7 mouse cellular contexts compared by ENCODE assay signal in genomic region chr10:82909382-82909781, GRCm38 (mm10). TPM values are rescaled to one million over a fixed set of nuclear protein-coding genes. Genes with fewer than 3 reads are reported as not detected.
A peak's percentile ranks its signal among the peaks of the same experiment; 100 is the strongest.
DNase-seq lines count a peak whose midpoint lies in the region; ATAC-seq lines count a peak whose summit lies in the region.

No protein-coding gene starts in this region.

- H3K4me1 ChIP-seq in forebrain, embryonic 12.5 days = peaks cover 5% of the 10 kb centered on the region
- no peaks in the 10 kb centered on the region for H3K4me1 ChIP-seq in hindbrain, embryonic 12.5 days

- 14% methylated on average over 9 of the region's 9 CpGs for WGBS in forebrain, embryonic 12.5 days
- 12% methylated on average over 9 of the region's 9 CpGs for WGBS in hindbrain, embryonic 12.5 days

- peaks cover 11% of the 10 kb centered on the region; the same call in 1 of the 2 replicates for H3K27me3 ChIP-seq in forebrain, embryonic 12.5 days
- H3K27me3 ChIP-seq in hindbrain, embryonic 12.5 days = 0 out of 2 replicates have a peak, but pooled peaks cover 1% of the 10 kb centered on the region

- H3K36me3 ChIP-seq in forebrain, embryonic 12.5 days (replicated peaks) = no peaks in the 10 kb centered on the region
- no peaks in the 10 kb centered on the region for H3K36me3 ChIP-seq in hindbrain, embryonic 12.5 days

- no peak overlapping the region for H3K4me3 ChIP-seq in forebrain, embryonic 12.5 days (replicated peaks)
- no peak overlapping the region for H3K4me3 ChIP-seq in hindbrain, embryonic 12.5 days

- no peak overlapping the region; the same call in 1 of the 2 replicates for H3K9ac ChIP-seq in forebrain, embryonic 12.5 days
- H3K9ac ChIP-seq in hindbrain, embryonic 12.5 days = no peak overlapping the region

- ATAC-seq in forebrain, embryonic 12.5 days (ENCODE audit: low FRiP score) = peak; percentile 39
- peak; percentile 46; the same call in 1 of the 2 replicates for ATAC-seq in hindbrain, embryonic 12.5 days (ENCODE audit: low FRiP score)

- H3K4me2 ChIP-seq in forebrain, embryonic 12.5 days = peak overlapping the region; percentile 38; the same call in 1 of the 2 replicates
- H3K4me2 ChIP-seq in hindbrain, embryonic 12.5 days (replicated peaks) = peak overlapping the region; percentile 24; the same call in 1 of the 2 replicates

- DNase-seq in MEL-GATA-1-ER (ENCODE audit: extremely low read depth, low read depth) = peak; percentile 50
- DNase-seq in c-Kit-positive CD71-positive TER-119-negative erythroid progenitor cells, embryonic 14.5 days (ENCODE audit: low read depth) = peak; percentile 60
- peak; percentile 79 to 83 for DNase-seq in layer of hippocampus, postnatal 10 days (ENCODE audit: low spot score in 2 of 2)
- DNase-seq in lung, postnatal 36 days = peak; percentile 86
- DNase-seq in retina, postnatal 7 days (ENCODE audit: low read depth, low spot score) = peak; percentile 63

- no peaks in the 10 kb centered on the region for H3K9me3 ChIP-seq in forebrain, embryonic 12.5 days
- H3K9me3 ChIP-seq in hindbrain, embryonic 12.5 days (replicated peaks) = no peaks in the 10 kb centered on the region

- H3K27ac ChIP-seq in forebrain, embryonic 12.5 days = no peak overlapping the region
- H3K27ac ChIP-seq in hindbrain, embryonic 12.5 days = no peak overlapping the region

RNA-seq across cellular contexts. Expression of gene Eid3, which starts 43.0 kb away (rescaled TPM):
- 0.90 and 1.2 TPM in 2 replicates for polyA plus RNA-seq in forebrain, embryonic 12.5 days (2016; fragmentation: Nextera tagmentation; extraction: Ambion mirVana)
- 0.53 and 0.59 TPM in 2 replicates for polyA plus RNA-seq in hindbrain, embryonic 12.5 days (2016; fragmentation: Nextera tagmentation; extraction: Ambion mirVana)
- total RNA-seq in layer of hippocampus, postnatal 10 days (2021) = 1 to 10 TPM; 2.7 to 4.0 TPM
